Mouse (Mus musculus) adrenal gland, adult (tissue): ENCODE measurements around the gene Ankrd11.
A peak's percentile ranks its signal among the peaks of the same experiment; 100 is the strongest.

Experiments
- DNase-seq, 2 experiments: peaks; one replicate each; pipeline ENCODE4 v3.0.0; 2022 to 2023; ENCODE audit warnings: low spot score in 1 of 2; ENCODE audit not compliant: inconsistent age in 2 of 2

Gene Ankrd11

DNA sequence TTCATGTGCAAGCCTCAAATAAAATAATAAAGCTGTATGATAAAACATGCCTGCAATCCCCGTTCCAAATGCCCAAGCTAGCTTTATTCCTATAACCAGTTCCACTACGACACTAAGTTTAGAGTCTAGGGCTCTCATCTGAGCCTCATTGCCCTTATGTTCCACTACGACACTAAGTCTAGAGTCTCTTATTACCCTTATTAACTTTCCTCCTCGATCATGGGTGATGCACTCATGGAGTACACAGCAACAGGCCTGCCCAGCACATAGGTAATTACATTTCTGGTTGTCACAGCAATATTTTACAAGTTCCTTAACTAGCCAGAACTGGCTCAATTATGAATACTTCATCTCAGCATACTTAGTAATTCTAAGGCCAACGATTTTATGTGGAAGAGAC lies 36.3 kb downstream of the Ankrd11 start:
- no peak for DNase-seq

DNA sequence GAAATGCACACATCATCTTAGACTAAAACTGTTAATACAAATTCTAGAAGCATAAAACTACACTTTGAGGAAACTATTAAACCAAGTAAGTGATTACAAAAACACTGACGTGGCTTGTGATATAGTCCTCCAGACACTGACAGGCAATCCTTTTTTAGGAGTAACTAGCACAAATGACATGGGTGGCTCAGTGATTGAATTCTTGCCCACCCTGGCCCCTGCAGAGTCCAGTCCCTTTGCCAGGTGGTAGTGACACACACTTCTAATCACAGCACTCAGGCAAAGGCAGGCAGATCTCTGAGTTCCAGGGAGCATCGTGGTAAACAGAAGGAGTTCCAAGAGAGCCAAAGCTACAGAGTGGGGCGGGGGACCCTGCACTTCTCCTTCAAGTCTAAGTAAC lies 36.7 kb downstream of the Ankrd11 start:
- DNase-seq: no peak

DNA sequence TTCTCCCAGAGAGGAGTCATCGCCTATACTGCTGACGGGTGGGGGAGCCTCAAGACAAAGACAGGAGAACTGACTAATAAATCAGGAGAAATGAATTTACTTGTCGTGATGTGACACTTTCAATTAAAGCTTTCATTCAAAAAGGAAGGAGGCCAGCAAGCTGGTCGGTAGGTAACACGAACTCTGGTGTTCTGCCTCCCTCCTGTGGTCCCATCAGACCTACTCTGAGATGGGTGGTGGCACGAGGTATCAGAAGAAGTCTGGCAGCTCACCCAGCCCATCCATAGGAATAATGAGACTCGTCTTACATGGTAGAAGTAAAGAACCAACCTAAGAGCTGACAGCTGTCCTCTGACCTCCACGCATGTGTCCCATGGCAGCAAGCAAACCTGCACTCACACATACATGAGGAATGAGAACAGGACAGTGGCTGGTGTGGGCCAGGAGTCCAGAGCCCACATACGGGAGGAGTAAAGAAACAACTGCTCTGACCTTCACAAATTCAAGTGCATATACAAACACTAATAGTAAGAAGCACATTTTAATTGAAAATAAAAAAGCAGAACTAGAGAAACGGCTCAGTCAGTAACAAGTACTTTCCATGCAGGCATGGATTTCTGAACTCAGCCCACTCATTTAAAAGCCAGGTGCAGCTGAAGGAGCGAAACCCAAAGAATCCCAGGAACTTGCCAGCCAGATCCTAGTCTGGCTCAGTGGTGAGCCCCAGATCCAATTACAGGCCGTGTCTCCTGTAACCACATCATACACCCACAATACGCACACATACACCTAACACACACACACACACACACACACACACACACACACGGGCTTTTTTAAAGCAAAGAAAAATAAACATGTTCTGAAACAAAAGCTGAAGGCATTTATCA lies 37.8 kb downstream of the Ankrd11 start:
- no peak for DNase-seq

DNA sequence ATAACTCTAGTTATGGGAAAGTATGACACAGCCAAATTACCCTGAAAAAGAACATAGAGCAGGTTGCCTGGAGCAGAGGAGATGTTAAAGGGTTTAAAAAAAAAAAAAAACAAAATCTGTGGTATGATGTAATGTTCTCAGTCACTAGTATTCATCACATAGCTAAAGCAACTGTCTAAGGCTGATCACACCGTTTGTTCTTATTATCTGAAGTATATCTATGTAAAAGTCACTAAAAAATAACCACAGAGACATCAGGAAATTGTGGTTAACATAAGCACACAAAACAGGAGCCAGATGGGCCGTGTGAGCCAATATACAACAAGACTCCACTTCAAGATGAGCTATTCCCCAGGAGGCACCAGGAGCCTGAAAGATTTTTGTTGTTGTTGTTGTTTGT lies 41.8 kb downstream of the Ankrd11 start:
- DNase-seq: no peak

DNA sequence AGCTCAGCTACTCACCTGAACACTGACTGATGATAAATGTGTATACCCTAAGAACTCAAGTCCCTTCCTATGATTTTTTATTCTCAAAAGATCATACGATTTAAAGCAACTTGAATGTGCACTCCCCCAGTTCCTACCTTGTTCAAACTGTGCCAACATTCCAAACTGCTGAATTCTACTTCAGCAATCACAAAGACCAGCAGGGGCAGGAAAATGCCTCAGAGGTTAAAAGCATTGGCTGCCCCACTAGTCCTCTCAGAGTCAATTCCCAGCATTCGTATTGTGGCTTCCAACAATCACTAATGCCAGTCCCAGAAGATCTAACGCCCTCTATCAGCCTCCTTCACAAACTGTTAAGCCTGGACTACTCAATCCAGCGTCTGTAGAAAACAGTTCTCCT lies 44.1 kb downstream of the Ankrd11 start:
- DNase-seq: no peak

DNA sequence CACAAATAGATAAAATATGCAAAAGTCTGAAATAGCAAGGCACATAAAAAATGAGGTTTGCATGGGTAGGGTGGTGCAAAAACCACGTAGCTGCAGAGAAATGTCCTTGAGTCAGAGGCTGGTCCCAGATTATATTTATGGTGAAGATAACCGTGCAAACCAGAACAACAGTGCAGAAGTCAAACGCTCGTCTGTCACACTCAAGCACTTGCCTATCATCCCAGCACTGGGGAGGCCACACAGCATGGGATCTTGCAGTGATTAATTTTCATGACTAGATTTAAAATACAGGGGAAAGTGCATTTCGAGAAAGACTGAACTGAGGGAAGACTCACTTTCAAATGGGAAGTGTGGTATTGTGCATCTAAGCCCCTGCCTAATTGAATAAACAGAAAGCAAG lies 48.3 kb downstream of the Ankrd11 start:
- DNase-seq: peak in 1 of 2 experiments; percentile 38

DNA sequence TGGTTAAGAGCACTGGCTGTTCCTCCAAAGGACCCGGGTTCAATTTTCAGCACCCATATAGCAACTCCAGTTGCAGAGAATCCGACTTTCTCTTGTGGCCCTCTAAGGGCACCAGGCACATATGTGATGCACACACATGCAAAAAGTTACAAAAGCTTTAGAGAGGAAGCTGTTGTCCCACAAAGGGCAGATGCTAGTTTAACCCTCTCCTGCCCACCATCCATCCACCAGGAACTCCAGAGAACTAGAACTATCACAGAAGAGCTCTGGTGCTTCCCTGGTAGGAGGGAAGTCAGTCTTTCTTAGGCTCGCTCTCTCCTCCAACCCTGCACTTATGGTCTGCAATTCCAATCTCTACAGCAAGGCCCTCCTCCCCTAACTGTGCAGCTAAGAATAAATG lies 49.0 kb downstream of the Ankrd11 start:
- no peak for DNase-seq

DNA sequence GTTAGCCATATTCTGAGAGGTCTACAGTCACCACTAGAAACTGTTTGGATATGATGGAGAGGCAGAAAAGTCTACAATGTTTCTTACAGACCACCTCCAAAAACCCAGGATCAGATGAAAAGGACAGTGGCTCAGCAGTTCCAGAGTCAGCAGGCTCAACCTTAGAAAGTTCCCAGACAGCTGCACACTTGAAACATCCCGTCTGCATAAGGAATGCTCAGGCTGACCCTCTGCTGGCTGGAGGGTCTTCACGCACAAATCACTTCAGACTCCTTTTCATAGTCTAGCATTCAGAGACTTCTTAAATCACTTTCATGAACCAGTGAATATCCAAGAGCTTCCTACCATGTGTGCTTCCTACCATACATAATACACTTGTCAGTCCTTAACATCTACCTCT lies 49.8 kb downstream of the Ankrd11 start:
- no peak for DNase-seq

DNA sequence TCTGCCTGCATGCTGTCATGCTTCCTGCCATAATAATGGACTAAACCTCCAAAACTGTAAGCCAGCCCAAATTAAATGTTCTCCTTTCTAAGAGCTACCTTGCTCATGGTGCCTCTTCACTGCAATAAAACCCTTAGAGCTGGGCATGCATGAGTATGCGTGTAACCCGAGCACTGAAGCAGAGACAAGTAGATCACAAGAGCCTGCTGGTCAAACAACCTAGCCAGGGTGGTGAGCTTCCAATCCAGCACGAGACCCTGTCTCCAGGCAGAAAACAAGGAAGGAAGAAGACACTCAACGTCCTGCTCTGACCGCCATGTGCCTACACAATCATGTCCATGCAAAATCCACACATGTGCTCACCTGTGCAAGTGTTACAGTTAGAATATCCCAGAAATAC lies 50.7 kb downstream of the Ankrd11 start:
- DNase-seq: no peak

DNA sequence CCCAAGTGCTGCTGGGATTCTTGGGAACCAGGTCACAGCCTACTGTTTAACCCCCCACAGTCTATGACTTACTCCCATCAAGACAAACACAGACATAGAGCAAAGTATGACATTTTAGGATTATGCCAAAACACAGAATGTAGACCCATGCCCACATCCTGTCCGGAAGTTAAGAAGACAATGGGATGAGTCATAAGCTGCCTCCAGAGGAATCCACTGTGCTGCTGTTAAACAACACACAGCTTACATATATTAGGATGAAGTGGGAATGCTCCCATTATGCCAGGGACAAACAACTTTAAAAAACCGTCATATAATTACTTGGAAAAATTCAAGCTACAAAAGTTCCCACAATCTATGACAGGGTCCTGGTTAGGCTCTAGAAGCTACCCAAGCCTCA lies 52.1 kb downstream of the Ankrd11 start:
- DNase-seq: peak in 1 of 2 experiments; percentile 39

DNA sequence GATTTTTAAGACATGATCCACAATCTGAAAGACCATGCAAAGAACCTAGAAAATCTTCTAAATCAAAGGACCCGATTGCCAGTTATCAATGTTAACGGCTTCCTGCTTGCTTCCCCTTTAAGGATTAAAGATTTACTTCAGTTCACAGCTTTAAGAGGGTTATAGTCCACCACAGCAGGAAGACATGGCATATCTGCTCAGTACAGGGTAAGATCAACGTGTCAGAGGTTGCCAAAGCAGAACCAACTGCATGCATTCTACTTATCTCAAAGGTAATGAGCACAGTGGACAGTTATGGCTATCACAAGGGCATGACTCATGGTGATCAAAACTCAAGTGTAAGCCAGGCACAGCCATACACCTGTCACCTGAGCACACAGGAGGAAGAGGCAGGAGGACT lies 53.1 kb downstream of the Ankrd11 start:
- peak in 1 of 2 experiments; percentile 33 for DNase-seq

DNA sequence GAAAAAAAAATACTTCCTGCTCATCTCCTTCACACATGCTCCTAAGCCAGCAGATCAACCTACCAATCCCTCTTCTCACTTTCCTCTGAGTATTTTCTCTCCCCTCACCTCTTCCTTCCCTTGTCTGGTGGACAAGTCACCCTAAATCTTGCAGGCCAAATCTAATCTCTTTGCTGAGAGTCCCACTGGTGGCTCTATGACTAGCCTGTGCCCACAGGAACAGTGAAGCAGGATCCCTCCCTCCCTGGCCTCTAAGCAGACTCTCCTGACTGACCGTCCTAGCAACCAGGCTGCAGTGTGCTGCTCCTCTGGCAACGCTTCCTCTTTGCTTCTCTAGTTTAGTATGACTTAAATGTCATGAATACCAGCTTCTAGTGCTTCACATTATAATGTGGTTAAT lies 54.8 kb downstream of the Ankrd11 start:
- peak in 1 of 2 experiments; percentile 59 for DNase-seq

DNA sequence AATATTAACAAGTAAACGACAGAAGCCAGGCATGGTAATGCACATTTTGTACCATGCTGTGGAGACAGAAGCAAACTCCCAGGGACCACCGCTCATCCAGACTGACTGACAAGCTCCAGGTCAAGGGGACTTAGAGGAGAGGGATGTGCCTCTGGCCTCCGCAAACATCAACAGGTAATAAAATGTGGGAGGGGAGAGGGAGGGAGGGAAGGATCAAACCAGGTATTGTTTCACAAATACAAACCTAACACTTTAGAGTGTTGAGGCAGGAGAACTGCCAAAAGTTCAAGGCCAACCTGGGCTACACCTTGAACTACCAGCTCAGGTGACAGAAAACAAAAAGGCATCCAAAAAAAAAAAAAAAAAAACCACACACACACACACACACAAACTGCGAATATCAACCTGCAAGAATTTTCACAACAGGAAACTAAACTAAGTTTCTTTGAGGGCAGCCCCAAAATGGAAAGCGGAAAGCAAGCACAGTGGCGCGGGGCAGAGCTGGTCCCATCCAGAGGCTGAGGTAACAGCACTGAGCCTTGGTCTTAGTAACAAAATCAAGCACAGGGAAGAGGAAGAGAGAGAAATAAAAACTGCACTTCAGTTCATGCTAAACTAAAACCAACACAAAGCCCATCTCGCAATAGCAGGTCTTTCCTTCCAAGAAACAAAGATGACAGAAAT lies 55.4 kb downstream of the Ankrd11 start:
- DNase-seq: no peak

DNA sequence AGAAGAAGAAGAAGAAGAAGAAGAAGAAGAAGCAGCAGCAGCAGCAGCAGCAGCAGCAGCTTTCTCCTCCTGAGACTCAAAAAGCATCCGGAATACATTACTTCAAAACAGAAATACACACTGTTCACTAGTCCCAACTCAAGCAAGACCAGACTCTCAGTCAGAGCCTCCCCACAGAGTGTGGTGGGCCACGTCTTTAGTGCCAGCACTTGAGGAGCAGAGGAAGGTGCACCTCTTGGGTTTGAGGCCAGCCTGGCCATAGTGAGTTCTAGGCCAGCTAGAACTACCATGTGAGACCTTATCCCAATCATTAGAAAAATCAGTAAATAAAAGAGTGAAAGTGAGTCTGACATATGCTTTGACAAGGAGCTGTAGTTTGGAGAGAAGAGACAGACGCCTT lies 57.9 kb downstream of the Ankrd11 start:
- DNase-seq: no peak

DNA sequence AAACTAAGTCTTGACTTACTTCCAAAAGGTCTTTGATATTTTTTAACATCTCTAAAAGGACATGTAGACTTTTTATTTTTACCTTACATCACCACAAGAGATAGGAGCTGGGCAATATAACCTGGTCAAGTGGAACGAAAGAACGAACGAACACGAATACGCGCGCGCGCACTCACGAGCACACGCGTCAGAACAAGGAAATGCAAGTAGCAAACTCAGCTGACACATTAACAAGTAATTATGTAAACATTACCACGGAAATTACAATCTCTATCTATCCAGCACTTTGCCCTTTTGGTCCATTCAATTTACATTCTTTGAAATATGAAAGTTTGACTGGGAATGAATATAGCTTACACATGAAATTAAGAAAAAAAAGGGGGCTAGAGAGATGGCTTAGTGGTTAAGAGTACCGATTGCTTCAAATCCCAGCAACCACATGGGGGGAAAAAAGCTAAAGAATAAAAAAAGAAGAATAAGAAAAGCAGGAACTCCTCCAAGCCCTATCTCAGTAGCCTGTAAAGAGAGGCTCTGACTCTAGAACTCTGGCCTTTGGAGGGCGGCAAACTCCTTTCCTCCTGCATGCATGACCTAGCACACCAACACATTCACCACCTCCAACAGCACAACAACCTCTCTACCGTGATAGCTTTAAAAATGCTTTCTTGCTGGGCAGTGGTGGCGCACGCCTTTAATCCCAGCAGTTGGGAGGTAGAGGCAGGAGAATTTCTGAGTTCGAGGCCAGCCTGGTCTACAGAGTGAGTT lies 58.7 kb downstream of the Ankrd11 start:
- DNase-seq: no peak

DNA sequence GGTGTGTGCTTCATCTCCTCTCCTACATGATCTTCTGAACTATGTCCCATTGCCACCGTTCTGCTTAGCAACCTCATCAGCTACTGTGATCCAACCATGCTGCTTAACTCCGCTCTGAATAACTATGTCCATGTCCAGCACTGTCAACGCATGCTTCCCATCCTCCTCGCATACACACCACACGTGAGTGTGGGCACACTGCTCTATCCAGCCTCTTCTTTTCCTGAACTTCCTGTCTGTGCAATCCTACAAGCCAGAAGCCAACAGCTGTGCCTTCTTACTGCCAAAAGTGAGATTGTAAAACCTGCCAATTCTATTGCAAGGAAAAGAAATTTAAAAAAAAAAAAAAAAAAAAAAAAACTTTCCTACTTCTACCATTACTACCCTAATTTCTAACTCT lies 60.4 kb downstream of the Ankrd11 start:
- no peak for DNase-seq

DNA sequence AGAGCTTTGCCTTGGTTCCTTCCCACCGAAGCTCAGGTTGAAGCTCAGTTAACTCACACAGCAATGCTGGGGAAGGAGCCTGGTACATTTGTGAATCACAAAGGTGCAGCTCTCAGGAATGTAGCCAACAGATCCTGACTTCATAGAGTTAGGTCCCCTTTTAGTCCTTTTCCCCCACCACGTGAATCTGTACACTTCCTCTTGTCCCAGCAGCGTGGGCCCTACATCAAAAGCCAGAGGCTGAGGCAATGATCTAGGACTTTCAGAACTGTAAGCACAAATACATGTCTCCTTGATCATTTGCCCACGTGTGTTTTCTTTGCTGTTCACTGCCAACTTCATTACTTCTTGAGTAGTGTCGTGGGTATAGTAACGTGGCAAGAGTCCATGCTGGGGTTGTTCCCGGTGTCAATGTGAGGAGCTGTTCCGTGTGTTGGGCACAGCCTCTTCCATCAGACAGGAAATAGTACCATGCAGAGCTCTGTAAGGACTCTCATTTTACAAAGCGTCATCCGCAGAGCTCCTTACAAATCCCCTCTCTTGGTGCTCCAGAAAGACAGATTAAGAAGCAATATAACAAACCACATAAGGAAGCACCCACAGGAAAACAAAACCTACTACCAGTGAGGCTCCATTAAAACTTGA lies 62.1 kb downstream of the Ankrd11 start:
- DNase-seq: no peak

DNA sequence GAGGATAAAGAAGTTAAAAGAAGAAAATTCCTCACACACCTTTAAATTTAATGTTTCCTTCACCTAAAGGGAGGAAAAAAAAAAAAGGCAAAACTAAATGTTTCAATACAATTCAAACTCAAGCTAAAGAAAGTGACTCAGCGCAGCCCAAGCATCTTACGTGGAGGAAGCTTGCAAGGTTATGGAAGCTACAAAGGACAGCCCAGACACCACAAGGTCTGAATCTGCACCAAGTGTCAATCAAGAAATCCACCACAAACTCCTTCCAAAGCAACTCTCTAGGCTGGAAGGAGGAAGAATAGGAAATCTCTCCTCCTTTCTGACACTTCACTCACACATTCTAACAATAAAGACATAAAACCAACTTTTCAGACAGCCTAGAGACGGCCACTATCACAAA lies 62.7 kb downstream of the Ankrd11 start:
- DNase-seq: no peak

DNA sequence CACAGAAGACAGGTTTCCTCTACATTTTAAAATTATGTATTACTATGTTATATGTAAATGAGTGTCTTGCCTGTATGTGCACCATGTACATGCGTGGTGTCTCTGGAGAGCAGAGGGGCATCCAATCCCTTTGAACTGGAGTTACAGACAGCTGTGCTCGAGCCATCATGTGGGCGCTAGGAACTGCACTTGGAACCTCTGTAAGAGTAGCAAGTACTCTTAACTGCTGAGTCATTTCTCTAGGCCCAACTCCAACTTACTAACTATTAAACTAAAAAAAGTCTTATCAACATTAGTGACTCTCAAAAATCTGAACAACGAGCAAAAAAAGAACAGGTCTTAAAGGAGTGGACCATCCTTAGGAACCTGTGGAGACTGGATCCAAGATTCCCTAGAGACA lies 66.0 kb downstream of the Ankrd11 start:
- peak in 1 of 2 experiments; percentile 67 for DNase-seq

DNA sequence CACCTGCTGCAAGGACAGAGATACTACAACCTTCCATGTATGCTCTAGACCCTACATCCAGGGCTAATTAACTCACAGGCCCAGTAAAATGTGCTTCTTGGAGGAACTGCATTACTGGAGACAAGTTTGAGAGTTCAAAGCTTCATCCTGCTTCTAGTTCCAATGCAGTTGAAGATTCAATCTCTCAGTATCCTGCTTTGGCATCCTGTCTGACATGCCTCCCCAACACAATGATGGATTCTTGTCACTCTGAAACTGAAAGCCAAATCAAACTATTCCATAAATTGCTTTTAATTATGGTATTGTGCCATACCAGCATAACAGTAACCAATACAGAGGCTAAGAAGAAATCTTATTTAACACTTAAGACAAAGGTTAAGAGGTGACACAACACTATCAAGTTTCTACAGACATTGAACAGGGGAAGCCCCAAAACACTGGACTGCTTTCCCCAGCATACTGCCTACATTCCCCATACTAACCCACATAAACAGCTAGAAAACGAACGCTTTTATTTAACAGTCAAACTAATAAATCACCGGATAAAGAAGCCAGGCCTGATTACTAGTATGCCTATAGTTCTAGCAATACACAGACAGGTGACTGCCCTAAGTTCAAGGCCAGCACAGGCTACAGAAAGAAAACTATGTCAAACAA lies 72.0 kb downstream of the Ankrd11 start:
- DNase-seq: no peak

DNA sequence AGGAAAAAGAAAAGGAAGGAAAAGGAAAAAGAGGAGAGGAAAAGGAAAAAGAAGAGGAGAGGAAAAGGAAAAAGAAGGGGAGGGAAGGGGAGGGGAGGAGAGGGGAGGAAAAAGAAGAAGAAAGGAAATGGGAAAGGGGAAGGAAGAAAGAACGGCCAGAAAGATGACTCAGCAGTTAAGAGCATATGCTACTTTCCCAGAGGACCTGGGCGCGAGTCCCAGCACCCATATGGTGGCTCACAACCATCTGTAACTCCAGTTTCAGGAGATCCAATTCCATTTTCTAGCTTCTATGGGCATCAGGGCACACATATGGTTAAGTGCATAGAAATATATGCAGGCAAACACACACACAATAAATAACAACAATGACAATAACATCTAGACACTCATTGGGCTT lies 73.9 kb downstream of the Ankrd11 start:
- no peak for DNase-seq
